Mouse (Mus musculus): Measurements from ENCODE around the gene Hoxd8. TPM values are rescaled to one million over a fixed set of nuclear protein-coding genes. Genes with fewer than 3 reads are reported as not detected.

The Hoxd8 gene
- polyA plus RNA-seq, 1 experiment from 2014 or later: 3.7 TPM

DNA sequence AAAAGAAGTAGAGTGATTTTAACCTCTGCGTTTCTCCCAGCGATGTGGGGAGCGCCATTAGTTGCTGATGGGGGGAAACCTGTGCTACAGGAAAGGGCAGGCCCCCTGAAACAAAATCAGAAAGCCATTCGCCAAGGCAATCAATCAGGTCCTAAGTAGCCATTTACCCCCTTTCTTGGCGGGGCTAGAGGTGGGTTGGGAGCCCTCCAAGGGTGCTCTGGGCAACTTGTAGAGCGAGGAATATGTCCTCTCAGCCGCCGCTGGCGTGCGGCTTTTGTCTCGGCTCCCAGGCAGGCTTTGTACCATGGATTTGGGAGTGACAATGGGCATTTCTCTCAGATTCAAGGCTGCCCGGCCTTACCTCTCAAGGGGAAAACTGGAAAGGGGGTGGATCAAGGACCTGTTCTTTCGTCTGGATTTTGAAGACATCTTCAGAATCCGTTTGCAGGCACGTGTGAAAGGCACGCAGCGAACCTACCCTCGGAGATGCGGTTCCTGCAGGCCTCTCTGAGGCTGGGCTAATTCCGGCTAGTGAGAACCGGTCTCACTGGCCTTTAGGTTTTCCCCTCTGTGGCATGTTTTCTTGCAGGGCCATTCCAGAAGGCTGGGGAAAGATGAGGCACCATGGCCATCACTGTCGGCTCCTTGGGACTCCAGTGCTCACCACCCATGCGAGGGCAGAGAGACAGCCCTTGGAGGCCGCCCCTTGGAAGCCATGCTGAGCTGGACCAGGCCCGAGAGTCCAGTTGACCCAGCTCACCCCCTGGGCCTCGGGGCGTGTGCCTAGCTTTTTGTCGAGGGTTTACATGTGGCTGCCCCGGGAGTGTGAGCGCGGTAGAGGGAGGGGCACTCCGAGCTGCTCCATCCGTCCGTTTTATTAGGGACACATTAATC, 7.7 kb upstream of the Hoxd8 start:
- Histone ChIP-seq H3K27ac (no peak overlapping the region), H3K4me3 (no peak overlapping the region), H3K4me1 (peaks cover 14% of the 10 kb centered on the region), H3K4me2 (no peak overlapping the region), H3K36me3 (no peaks in the 10 kb centered on the region), H3K27me3 (peaks cover 100% of the 10 kb centered on the region), H3K9me3 (no peaks in the 10 kb centered on the region), H3K9ac (no peak overlapping the region)
- WGBS: 1% methylated on average over 34 of the region's 34 CpGs
- ATAC-seq (ENCODE audit: insufficient number of reproducible peaks, insufficient read depth, low FRiP score, low TSS enrichment, low read depth): no peak

DNA sequence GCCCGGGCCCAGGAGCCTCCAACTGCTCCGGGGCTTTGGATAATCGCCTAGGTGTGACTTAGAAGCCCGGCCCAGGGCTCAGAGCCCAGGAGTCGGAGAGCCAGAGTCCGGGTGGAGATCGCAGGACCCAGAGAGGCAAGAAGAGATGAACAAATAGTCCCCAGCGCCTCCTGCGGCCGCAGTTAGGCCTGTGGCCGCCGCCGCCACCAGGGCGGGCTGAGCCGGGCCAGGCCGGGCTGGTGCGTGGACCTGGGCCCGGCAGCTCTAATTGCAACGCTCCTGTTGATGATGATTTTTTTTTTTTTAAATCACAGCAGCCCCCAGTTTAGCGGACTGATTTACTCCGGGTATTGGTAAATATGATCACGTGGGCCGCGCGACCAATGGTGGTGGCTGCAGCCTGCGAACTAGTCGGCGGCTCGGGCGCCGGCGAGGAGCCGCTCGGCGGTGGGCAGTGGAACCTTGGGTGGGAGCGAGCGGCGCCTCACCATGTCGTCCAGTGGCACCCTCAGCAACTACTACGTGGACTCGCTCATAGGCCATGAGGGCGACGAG, 6.8 kb upstream of the Hoxd8 start, which contains the start of gene Hoxd9:
Hoxd9 (plus strand) TSS at position 161 of the 555 bp plus-strand sequence.
- H3K27me3 ChIP-seq: peaks cover 100% of the 10 kb centered on the region
- H3K4me1 ChIP-seq: peaks cover 14% of the 10 kb centered on the region
- H3K4me2 ChIP-seq: peak within 1 kb of the TSS; percentile 58
- H3K9me3 ChIP-seq: no peaks in the 10 kb centered on the region
- no peaks in the 10 kb centered on the region for H3K36me3 ChIP-seq
- H3K4me3 ChIP-seq: peak within 1 kb of the TSS; percentile 37
- no peak for ATAC-seq (ENCODE audit: insufficient number of reproducible peaks, insufficient read depth, low FRiP score, low TSS enrichment, low read depth)
- WGBS: under 1% methylated on average over 43 of the region's 43 CpGs
- peak within 1 kb of the TSS; percentile 52 for H3K9ac ChIP-seq
- no peak within 1 kb of the TSS for H3K27ac ChIP-seq

- Histone ChIP-seq H3K27ac (no peak overlapping the region), H3K4me3 (peak overlapping the region; percentile 37), H3K9ac (peak overlapping the region; percentile 52), H3K27me3 (peaks cover 100% of the 10 kb centered on the region), H3K4me2 (peak overlapping the region; percentile 58), H3K9me3 (no peaks in the 10 kb centered on the region), H3K36me3 (no peaks in the 10 kb centered on the region), H3K4me1 (peaks cover 14% of the 10 kb centered on the region)
- WGBS: under 1% methylated on average over 86 of the region's 86 CpGs
- no peak for ATAC-seq (ENCODE audit: insufficient number of reproducible peaks, insufficient read depth, low FRiP score, low TSS enrichment, low read depth)
Measured at GRCm38 (mm10) chr2:74698201-74699052, 6.0 kb upstream of the Hoxd8 start.

DNA sequence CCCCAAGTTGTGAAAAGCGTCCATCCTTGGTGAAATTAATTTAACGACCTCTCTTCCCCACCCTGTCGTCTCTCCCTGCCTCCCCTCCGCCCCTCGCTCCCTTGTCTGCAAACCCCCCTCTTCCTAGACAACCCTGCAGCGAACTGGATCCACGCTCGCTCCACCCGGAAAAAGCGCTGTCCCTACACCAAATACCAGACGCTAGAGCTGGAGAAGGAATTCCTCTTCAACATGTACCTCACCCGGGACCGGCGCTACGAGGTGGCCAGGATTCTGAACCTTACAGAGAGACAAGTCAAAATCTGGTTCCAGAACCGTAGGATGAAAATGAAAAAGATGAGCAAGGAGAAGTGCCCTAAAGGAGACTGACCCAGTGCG, 5.4 kb upstream of the Hoxd8 start:
- H3K27me3 ChIP-seq: peaks cover 100% of the 10 kb centered on the region
- H3K36me3 ChIP-seq: no peaks in the 10 kb centered on the region
- H3K4me2 ChIP-seq: peak overlapping the region; percentile 58; the same call in 1 of the 2 replicates
- 2% methylated on average over 17 of the region's 17 CpGs for WGBS
- no peak for ATAC-seq (ENCODE audit: insufficient number of reproducible peaks, insufficient read depth, low FRiP score, low TSS enrichment, low read depth)
- H3K9me3 ChIP-seq: no peaks in the 10 kb centered on the region
- H3K27ac ChIP-seq: no peak overlapping the region
- H3K4me1 ChIP-seq: peaks cover 14% of the 10 kb centered on the region
- H3K9ac ChIP-seq: no peak overlapping the region
- H3K4me3 ChIP-seq: 0 out of 2 replicates have a peak overlapping the region, but pooled peaks have one; percentile 37

GRCm38 (mm10) chr2:74699664-74700545, 4.5 kb upstream of the Hoxd8 start:
- Histone ChIP-seq H3K4me1 (peaks cover 19% of the 10 kb centered on the region), H3K9ac (no peak overlapping the region), H3K27me3 (peaks cover 100% of the 10 kb centered on the region), H3K27ac (no peak overlapping the region), H3K36me3 (no peaks in the 10 kb centered on the region), H3K4me2 (no peak overlapping the region), H3K9me3 (no peaks in the 10 kb centered on the region), H3K4me3 (no peak overlapping the region)
- ATAC-seq (ENCODE audit: insufficient number of reproducible peaks, insufficient read depth, low FRiP score, low TSS enrichment, low read depth): no peak
- 2% methylated on average over 23 of the region's 23 CpGs for WGBS

DNA sequence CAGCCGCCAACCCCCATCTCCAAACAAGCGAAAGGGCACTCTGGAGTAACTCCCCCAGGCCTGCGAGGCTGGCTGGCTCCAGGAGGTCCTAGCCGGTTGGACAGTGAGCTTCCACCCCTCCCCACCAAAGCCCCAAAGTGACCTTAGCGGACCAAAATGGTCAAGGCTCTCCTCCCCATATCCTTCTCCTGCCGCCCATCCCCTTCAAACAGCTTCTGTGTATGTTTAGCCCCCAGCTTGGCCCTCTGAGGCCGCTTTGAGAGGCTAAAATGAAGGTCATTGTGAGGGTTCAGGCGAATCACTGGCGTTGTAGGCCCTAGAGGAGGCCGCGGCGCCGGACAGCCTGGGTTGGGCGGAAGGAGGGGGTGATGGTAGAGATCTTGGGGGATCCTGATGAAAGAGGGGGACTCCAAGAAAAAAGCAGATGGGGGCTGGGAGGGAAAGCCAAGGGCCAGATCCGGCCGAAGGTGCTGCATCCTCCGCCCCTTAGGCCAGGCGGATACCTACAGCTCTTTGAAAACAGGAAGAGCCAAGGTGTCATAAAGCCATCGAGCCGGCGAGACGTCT, 3.8 kb upstream of the Hoxd8 start:
- peaks cover 100% of the 10 kb centered on the region for H3K27me3 ChIP-seq
- H3K4me3 ChIP-seq: no peak overlapping the region
- H3K4me2 ChIP-seq: no peak overlapping the region
- no peaks in the 10 kb centered on the region for H3K9me3 ChIP-seq
- no peaks in the 10 kb centered on the region for H3K36me3 ChIP-seq
- ATAC-seq (ENCODE audit: insufficient number of reproducible peaks, insufficient read depth, low FRiP score, low TSS enrichment, low read depth): no peak
- WGBS: 2% methylated on average over 22 of the region's 22 CpGs
- H3K9ac ChIP-seq: no peak overlapping the region
- H3K4me1 ChIP-seq: peaks cover 24% of the 10 kb centered on the region
- no peak overlapping the region for H3K27ac ChIP-seq

GRCm38 (mm10) chr2:74701949-74702819, 2.2 kb upstream of the Hoxd8 start:
- no peak overlapping the region for H3K4me2 ChIP-seq
- no peaks in the 10 kb centered on the region for H3K36me3 ChIP-seq
- no peak overlapping the region for H3K9ac ChIP-seq
- no peak for ATAC-seq (ENCODE audit: insufficient number of reproducible peaks, insufficient read depth, low FRiP score, low TSS enrichment, low read depth)
- H3K4me3 ChIP-seq: no peak overlapping the region
- no peak overlapping the region for H3K27ac ChIP-seq
- H3K4me1 ChIP-seq: peaks cover 24% of the 10 kb centered on the region
- no peaks in the 10 kb centered on the region for H3K9me3 ChIP-seq
- 8% methylated on average over 17 of the region's 17 CpGs for WGBS
- peaks cover 99% of the 10 kb centered on the region for H3K27me3 ChIP-seq

DNA sequence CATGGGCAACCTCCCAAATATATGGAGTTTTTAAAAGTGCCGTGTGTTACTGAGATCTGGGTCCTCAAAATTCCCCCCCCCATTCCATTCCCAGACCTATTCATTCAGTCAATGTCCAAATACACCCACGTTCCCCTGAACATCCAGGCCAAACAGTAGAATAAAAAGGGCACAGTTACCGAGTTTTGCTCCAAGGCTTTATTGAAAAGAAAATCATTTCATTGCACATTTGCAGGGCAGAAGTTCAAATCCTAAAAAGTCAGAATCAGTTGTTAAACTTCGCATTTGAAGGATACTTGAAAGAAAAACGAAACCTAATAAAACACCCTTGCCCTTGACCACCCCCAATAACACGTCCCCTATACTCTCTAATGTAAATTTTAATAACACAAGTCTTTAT, 1.6 kb upstream of the Hoxd8 start:
- 13% methylated on average over 6 of the region's 6 CpGs for WGBS
- no peak overlapping the region for H3K9ac ChIP-seq
- H3K9me3 ChIP-seq: no peaks in the 10 kb centered on the region
- no peaks in the 10 kb centered on the region for H3K36me3 ChIP-seq
- H3K27me3 ChIP-seq: peaks cover 99% of the 10 kb centered on the region
- no peak overlapping the region for H3K4me3 ChIP-seq
- H3K4me1 ChIP-seq: peaks cover 20% of the 10 kb centered on the region
- ATAC-seq (ENCODE audit: insufficient number of reproducible peaks, insufficient read depth, low FRiP score, low TSS enrichment, low read depth): no peak
- no peak overlapping the region for H3K4me2 ChIP-seq
- H3K27ac ChIP-seq: no peak overlapping the region

DNA sequence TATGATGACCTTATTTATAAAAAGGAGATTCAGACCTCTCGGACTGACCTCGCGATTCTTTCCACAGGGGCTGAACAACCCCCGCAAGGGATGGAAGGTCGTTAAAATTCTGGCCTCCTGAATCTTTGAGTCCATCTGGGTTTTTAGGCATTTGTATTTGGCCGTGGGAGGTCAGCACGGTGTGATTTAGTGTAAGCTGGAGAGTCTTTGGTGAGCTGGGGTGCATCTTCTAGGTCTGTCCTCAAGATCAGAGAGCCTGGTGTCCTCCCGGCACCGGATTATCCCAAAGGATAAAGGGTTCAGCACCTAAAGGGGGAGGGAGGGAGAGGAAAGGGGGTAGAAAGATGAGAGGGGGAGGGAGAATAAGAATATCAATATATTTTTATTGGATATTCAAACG, 1.1 kb upstream of the Hoxd8 start:
- H3K4me2 ChIP-seq: no peak overlapping the region
- 8% methylated on average over 10 of the region's 10 CpGs for WGBS

More for the DNA sequence above, 1.1 kb upstream of the Hoxd8 start:
- Histone ChIP-seq H3K9ac (no peak overlapping the region), H3K4me3 (no peak overlapping the region), H3K9me3 (no peaks in the 10 kb centered on the region), H3K4me1 (peaks cover 15% of the 10 kb centered on the region), H3K36me3 (no peaks in the 10 kb centered on the region), H3K27me3 (peaks cover 99% of the 10 kb centered on the region), H3K27ac (no peak overlapping the region)
- ATAC-seq (ENCODE audit: insufficient number of reproducible peaks, insufficient read depth, low FRiP score, low TSS enrichment, low read depth): no peak
